Mouse (Mus musculus): ENCODE measurements at regions not wholly inside any gene's neighbourhood (a gene's known extent, or its start where the extent isn't known, plus 50 kb on each side); places are given as distances from the start of the nearest gene placed in this dataset.

DNA sequence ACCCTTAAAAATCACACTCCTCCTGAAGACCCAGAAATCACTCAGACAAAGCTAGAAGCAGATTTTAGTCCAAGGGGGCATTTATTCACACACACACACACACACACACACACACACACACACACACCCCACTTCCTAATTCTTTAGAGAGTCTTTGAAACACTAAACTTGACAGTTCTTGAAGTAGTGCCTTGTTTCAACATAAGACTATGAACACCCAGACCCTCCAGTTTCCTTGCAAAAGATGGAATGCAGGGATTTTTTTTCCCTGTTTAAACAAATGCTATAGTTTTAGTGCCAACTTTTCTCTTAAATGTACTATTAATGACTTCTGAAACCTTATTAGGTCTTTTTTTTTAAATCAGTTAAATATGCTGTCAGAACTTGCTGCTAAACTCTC is 279.2 kb upstream of the Fat1 start:
- Histone ChIP-seq H3K27ac (no peak overlapping the region), H3K9me3 (replicated peaks) (no peaks in the 10 kb centered on the region), H3K36me3 (ENCODE audit: poor library complexity, severe bottlenecking) (no peaks in the 10 kb centered on the region), H3K4me3 (no peak overlapping the region), H3K4me2 (no peak overlapping the region), H3K27me3 (no peaks in the 10 kb centered on the region), H3K9ac (no peak overlapping the region), H3K4me1 (no peaks in the 10 kb centered on the region)
- ATAC-seq: no peak

DNA sequence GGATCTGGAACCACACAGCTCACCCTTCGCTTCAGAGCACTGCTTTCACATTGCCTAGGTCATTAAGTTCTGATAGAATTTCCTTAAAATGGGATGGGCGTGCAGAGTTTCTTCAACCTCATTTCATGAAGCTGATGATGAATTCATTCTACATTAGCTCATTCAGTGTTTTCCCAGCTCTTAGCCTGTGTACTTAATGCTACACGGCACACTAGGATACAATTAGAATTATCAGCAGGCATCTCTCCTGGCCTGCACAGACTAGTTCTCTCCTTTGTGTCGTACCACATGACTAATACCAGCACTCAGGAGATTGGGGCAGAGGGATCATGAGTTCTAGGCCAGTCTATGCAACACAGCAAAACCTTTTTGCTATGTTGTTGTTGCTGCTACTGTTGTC is 278.8 kb upstream of the Fat1 start:
- 80% methylated on average over 4 of the region's 4 CpGs for WGBS

DNA sequence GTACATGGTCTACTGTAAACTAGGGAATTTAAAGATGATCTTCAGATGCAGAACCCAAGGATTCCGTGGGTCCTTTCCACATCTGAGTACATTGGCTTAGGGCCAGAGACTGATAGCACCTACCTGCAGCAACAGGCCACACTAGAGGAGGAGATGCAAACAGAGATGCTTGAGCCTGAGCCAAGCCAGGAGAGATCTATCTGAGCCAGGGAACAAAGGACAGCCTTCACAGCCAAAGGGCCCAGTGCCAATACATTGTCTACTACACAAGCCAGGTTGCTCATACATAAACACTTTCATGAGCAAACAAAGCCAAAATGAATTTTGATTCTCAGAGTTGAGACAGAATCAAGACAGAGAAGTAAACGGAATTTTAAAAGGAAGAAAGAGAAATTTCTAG is 273.6 kb upstream of the Fat1 start:
- H3K27ac ChIP-seq: no peak overlapping the region
- no peak overlapping the region for H3K9ac ChIP-seq
- no peak for ATAC-seq
- no peak overlapping the region for H3K4me2 ChIP-seq
- H3K9me3 ChIP-seq (replicated peaks): no peaks in the 10 kb centered on the region
- 76% methylated on average over 2 of the region's 2 CpGs for WGBS
- H3K4me3 ChIP-seq: no peak overlapping the region
- H3K36me3 ChIP-seq (ENCODE audit: poor library complexity, severe bottlenecking): no peaks in the 10 kb centered on the region
- no peaks in the 10 kb centered on the region for H3K27me3 ChIP-seq
- no peaks in the 10 kb centered on the region for H3K4me1 ChIP-seq

More for the DNA sequence above, 278.8 kb upstream of the Fat1 start:
- no peaks in the 10 kb centered on the region for H3K27me3 ChIP-seq
- no peaks in the 10 kb centered on the region for H3K9me3 ChIP-seq (replicated peaks)
- no peak overlapping the region for H3K4me2 ChIP-seq
- H3K36me3 ChIP-seq (ENCODE audit: poor library complexity, severe bottlenecking): no peaks in the 10 kb centered on the region
- no peak for ATAC-seq
- H3K4me1 ChIP-seq: no peaks in the 10 kb centered on the region
- H3K9ac ChIP-seq: no peak overlapping the region
- no peak overlapping the region for H3K27ac ChIP-seq
- no peak overlapping the region for H3K4me3 ChIP-seq

DNA sequence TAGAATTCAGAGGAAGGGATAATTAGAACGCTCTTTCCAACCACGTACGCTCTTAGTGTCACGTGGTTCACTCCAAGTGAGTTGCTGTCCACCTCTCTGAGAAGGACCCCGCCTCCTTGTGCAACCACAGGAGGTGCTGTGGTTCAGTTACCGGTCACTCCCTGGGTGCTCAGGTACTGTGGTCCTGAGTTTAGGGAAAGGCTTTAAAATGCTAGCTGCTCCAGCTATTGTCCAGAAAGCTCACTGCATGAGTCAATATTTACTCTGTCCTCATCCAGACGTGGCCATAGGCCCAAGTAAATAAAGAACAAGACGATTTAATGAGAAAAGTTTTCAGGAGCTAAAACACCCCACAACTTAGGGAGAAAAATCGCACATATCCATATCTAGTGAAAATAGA is 248.1 kb upstream of the Fat1 start:
- 94% methylated on average over 9 of the region's 9 CpGs for WGBS
- H3K4me2 ChIP-seq: no peak overlapping the region
- H3K27me3 ChIP-seq: no peaks in the 10 kb centered on the region
- no peak overlapping the region for H3K27ac ChIP-seq
- no peak overlapping the region for H3K9ac ChIP-seq
- no peak overlapping the region for H3K4me3 ChIP-seq
- no peak for ATAC-seq
- no peaks in the 10 kb centered on the region for H3K36me3 ChIP-seq (ENCODE audit: poor library complexity, severe bottlenecking)
- no peaks in the 10 kb centered on the region for H3K4me1 ChIP-seq
- no peaks in the 10 kb centered on the region for H3K9me3 ChIP-seq (replicated peaks)

DNA sequence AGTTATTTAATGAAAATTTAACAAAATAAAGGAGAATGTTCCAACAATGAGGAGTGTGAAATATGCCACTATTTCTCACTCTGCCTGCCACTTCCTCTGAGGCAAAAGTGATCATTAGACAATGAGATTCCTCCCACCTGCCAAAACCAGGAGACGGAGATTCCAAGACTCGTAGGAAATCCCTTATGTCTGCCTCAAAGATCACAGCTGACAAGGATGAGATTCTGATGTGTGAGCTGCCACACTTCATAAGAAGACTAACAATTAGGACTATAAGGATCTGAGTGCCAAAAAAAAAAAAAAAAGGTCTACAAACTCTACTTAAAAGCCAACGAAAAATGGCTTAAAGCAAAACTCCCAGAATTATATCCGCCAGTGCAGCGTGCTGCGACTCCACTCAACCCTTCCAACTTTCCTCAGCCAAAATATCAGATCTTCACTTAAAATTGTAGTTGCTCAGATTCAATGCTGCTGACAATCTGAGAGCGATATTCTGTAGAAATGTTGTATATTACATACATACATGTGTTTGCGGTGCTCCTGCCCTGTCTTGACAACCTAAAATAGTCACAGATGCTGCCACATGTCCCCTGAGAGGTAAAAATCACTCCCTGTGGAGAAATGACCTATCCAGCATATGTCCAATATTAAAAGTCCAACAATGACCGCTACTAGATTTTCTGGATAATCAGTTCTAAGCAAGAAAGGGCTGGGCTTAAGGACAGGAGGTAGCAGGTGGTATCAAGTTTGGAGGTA is 245.2 kb upstream of the Fat1 start:
- Histone ChIP-seq H3K9ac (no peak overlapping the region), H3K4me1 (peaks cover 10% of the 10 kb centered on the region), H3K27me3 (no peaks in the 10 kb centered on the region), H3K27ac (no peak overlapping the region), H3K4me2 (no peak overlapping the region), H3K36me3 (ENCODE audit: poor library complexity, severe bottlenecking) (no peaks in the 10 kb centered on the region), H3K4me3 (no peak overlapping the region), H3K9me3 (replicated peaks) (no peaks in the 10 kb centered on the region)
- 86% methylated on average over 9 of the region's 9 CpGs for WGBS
- ATAC-seq: no peak

DNA sequence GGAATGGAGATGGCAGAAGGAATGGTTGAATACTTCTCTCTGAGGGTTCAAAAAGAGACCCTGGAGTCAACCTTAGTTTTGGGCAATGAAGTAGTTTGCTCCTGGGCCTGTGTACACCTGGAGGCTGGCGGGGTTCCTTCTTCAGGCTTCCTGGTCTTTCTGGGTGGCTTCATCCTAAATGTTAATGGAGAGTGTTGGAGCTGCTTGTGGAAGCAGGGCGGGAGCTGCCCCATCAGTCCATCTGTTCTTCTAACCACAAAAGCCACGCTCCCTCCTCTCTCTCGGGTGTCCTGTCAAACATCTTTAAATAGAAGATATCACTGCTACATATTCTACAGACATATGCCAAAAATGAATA is 244.7 kb upstream of the Fat1 start:
- no peaks in the 10 kb centered on the region for H3K27me3 ChIP-seq
- H3K4me2 ChIP-seq: no peak overlapping the region
- no peaks in the 10 kb centered on the region for H3K9me3 ChIP-seq (replicated peaks)
- H3K4me3 ChIP-seq: no peak overlapping the region
- H3K9ac ChIP-seq: no peak overlapping the region
- H3K27ac ChIP-seq: no peak overlapping the region
- ATAC-seq: no peak
- H3K4me1 ChIP-seq: peaks cover 13% of the 10 kb centered on the region
- no peaks in the 10 kb centered on the region for H3K36me3 ChIP-seq (ENCODE audit: poor library complexity, severe bottlenecking)
- 75% methylated on average over 4 of the region's 4 CpGs for WGBS

DNA sequence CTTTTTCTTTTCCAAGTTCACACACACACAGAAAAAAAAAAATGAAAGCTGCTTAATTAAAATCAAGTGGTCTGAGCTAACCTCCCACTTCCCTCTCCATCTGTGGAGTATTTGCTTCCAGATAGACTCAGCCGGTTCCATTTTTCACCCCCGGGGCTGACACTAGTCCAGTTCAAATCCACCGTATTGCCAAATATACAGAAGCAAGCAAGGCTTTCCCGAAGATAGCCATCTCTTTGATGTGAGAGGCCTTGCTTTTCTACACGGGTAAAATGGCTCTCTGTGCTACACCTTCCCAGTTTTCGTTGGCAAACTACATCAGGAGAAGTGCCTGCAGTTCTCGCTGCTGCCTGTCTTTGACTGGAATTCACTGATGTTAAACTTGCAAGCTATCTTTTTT is 244.1 kb upstream of the Fat1 start:
- Histone ChIP-seq H3K9me3 (replicated peaks) (no peaks in the 10 kb centered on the region), H3K4me1 (peaks cover 18% of the 10 kb centered on the region), H3K4me2 (no peak overlapping the region), H3K27me3 (no peaks in the 10 kb centered on the region), H3K27ac (no peak overlapping the region), H3K4me3 (no peak overlapping the region), H3K36me3 (ENCODE audit: poor library complexity, severe bottlenecking) (no peaks in the 10 kb centered on the region), H3K9ac (no peak overlapping the region)
- ATAC-seq: no peak
- 81% methylated on average over 7 of the region's 7 CpGs for WGBS

DNA sequence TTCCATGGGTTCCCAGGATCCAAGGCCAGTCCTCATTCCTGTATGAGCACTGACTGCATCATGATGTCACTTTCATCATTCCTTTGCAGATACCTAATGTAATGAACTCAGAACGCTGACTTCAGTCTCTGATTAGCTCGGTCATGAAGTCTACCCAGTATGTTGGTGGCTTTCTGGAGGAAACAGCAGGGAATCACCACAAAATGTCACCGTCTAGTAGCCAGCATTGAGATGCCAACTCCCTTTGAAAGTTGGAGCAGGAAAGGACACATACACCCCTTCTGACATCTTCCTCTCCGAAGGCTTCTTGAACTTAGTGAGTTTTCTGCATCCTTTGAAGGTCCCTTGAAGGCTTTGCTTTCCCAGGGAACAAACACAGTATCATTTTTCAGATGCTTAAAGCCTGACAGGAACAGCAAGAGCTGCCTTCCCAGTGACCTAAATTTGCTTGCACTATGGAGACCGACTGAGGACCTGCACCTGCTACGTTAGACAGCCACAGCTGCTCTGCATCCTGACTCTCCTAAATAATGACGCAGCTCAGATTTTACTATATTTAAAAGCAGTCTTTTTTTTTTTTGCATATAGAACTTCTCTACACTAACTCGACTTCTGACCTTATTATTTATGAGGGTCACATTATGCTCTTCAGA is 243.1 kb upstream of the Fat1 start:
- no peak overlapping the region for H3K9ac ChIP-seq

DNA sequence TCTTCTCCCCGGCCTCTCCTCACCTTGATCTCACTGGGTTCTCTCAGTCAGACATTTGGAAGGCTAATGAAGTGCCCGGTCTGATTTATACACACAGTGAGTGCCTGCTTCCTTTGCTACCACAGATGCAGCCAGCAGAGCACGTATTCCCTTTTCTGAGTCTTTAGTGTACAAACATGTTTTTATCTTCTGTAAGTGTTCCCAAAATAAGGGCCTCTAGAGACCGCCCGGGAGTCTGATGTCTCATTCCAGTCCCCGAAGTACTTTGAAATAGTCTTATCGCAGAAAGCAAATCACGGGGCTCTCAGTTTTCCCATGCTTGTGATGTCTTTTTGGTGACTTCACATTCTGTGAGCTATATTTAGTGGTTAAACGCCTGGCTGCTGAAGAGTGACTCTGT is 240.4 kb upstream of the Fat1 start:
- WGBS: 57% methylated on average over 9 of the region's 9 CpGs

More for the DNA sequence above, 243.1 kb upstream of the Fat1 start:
- no peaks in the 10 kb centered on the region for H3K36me3 ChIP-seq (ENCODE audit: poor library complexity, severe bottlenecking)
- 85% methylated on average over 8 of the region's 8 CpGs for WGBS
- no peaks in the 10 kb centered on the region for H3K27me3 ChIP-seq
- H3K4me2 ChIP-seq: no peak overlapping the region
- H3K4me3 ChIP-seq: no peak overlapping the region
- H3K9me3 ChIP-seq (replicated peaks): no peaks in the 10 kb centered on the region
- H3K27ac ChIP-seq: no peak overlapping the region
- no peak for ATAC-seq
- H3K4me1 ChIP-seq: peaks cover 27% of the 10 kb centered on the region

DNA sequence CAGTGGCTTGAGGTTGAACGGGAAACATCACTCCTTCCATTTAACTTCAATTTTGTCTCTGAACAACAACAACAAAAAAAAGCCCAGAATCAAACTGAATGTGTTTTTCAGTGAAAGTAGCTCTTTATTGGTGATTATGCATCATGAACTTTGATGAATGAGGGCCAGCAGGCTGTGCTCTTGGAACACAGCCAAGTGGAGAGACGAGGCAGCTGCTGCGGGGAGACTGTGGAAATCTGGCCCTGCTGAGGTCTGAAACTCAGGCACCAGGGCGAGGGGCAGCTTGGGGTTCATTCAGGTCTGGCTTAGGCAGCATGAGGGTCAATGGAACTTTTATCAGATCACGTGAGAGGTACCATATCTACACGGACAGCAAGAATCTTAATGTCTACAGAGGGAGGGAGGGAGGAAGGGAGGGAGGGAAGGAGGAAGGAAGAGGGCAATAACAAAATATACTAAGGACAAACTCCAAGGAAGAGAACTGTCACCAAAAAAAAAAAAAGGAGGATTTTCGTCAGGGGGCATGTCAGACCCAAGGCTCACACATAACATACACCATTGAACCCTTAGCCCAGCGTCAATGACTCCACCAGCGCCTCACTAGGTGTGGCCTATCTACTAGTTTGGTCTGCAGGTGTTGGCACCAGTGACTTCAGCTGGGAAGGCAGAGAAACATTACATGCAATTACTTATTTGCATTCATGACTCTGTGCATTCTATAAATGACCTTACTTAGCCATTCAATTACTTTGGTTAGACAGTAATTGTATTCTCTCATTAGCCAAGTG is 239.0 kb upstream of the Fat1 start:
- peaks cover 27% of the 10 kb centered on the region for H3K4me1 ChIP-seq
- H3K4me3 ChIP-seq: no peak overlapping the region
- H3K27ac ChIP-seq: peak overlapping the region; percentile 63
- H3K9me3 ChIP-seq (replicated peaks): no peaks in the 10 kb centered on the region
- peak overlapping the region; percentile 24 for H3K4me2 ChIP-seq
- WGBS: 23% methylated on average over 9 of the region's 9 CpGs
- no peak overlapping the region for H3K9ac ChIP-seq
- H3K27me3 ChIP-seq: no peaks in the 10 kb centered on the region
- peak; percentile 89 for ATAC-seq
- H3K36me3 ChIP-seq (ENCODE audit: poor library complexity, severe bottlenecking): no peaks in the 10 kb centered on the region

More for the DNA sequence above, 240.4 kb upstream of the Fat1 start:
- Histone ChIP-seq H3K36me3 (ENCODE audit: poor library complexity, severe bottlenecking) (no peaks in the 10 kb centered on the region), H3K4me1 (peaks cover 27% of the 10 kb centered on the region), H3K27ac (no peak overlapping the region), H3K4me3 (no peak overlapping the region), H3K9me3 (replicated peaks) (no peaks in the 10 kb centered on the region), H3K9ac (no peak overlapping the region), H3K4me2 (no peak overlapping the region), H3K27me3 (no peaks in the 10 kb centered on the region)
- ATAC-seq: no peak

DNA sequence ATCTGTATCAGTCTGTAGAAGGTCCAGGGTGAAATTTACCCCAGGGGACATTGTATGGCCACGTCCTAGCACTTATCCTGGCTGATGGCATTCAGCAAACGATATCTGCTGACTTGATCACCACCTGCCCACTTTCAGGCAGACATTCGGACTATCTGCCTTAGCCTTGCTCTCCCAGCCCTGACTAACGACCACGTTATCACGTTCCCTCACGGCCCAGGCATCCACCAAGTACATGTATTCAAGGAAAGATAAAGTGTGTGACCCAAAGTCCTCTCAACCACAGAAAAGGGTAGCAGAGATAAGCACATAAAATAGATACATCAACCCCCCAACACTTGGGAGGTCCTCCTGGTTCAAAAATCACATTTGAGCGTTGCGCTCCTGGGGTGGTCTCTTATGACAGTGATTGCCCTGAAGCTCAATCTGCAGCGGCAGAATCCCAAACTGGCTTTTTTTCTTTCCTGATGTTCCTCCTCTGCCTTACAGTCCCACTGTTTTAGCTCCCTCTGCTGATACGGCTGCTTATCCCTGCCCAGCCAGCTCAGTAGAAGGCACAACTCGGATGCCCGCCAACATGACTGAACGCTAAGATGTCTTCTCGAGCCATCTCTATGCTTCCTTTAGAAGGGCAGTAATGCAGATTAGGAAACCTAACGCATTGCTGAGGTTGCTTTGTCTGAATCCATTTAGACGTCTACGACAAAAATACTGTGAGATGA is 235.7 kb upstream of the Fat1 start:
- no peaks in the 10 kb centered on the region for H3K36me3 ChIP-seq (ENCODE audit: poor library complexity, severe bottlenecking)
- H3K4me2 ChIP-seq: no peak overlapping the region
- ATAC-seq: no peak
- H3K9me3 ChIP-seq (replicated peaks): no peaks in the 10 kb centered on the region
- H3K4me1 ChIP-seq: peaks cover 21% of the 10 kb centered on the region
- H3K27ac ChIP-seq: no peak overlapping the region
- no peaks in the 10 kb centered on the region for H3K27me3 ChIP-seq
- no peak overlapping the region for H3K4me3 ChIP-seq
- H3K9ac ChIP-seq: no peak overlapping the region
- WGBS: 91% methylated on average over 18 of the region's 18 CpGs
